Mouse (Mus musculus): Measurements from ENCODE around the gene Stat5a.

GRCm38 (mm10) chr11:100854268-100854667 lies 4.9 kb upstream of the Stat5a start:
- TF ChIP-seq CTCF (conservative IDR thresholded peaks at IDR 0.05 in 1 of 2, IDR thresholded peaks at IDR 0.05 in 1 of 2; ENCODE audit: low read depth in 2 of 2, low read length in 2 of 2) (no peak), POLR2A (IDR thresholded peaks at IDR 0.05; ENCODE audit: low read depth, low read length) (no peak), ZC3H11A (IDR thresholded peaks at IDR 0.05; ENCODE audit: low read depth, low read length) (no peak), MXI1 (IDR thresholded peaks at IDR 0.05; ENCODE audit: low read depth, low read length) (no peak), ZNF384 (IDR thresholded peaks at IDR 0.05; ENCODE audit: low read depth, low read length) (no peak), BHLHE40 (IDR thresholded peaks at IDR 0.05; ENCODE audit: low read depth, low read length) (no peak), ZKSCAN1 (IDR thresholded peaks at IDR 0.05; ENCODE audit: borderline replicate concordance, low read depth, low read length) (no peak), GABPA (IDR thresholded peaks at IDR 0.05; ENCODE audit: insufficient replicate concordance, low read depth, low read length) (no peak), HCFC1 (IDR thresholded peaks at IDR 0.05; ENCODE audit: low read depth, low read length) (no peak), CHD2 (IDR thresholded peaks at IDR 0.05; ENCODE audit: low read length) (no peak), EP300 (IDR thresholded peaks at IDR 0.05; ENCODE audit: low read length) (no peak), MAX (IDR thresholded peaks at IDR 0.05; ENCODE audit: low read length) (no peak)
